Mouse (Mus musculus): ENCODE measurements around the gene Haus3.

Haus3 gene

DNA sequence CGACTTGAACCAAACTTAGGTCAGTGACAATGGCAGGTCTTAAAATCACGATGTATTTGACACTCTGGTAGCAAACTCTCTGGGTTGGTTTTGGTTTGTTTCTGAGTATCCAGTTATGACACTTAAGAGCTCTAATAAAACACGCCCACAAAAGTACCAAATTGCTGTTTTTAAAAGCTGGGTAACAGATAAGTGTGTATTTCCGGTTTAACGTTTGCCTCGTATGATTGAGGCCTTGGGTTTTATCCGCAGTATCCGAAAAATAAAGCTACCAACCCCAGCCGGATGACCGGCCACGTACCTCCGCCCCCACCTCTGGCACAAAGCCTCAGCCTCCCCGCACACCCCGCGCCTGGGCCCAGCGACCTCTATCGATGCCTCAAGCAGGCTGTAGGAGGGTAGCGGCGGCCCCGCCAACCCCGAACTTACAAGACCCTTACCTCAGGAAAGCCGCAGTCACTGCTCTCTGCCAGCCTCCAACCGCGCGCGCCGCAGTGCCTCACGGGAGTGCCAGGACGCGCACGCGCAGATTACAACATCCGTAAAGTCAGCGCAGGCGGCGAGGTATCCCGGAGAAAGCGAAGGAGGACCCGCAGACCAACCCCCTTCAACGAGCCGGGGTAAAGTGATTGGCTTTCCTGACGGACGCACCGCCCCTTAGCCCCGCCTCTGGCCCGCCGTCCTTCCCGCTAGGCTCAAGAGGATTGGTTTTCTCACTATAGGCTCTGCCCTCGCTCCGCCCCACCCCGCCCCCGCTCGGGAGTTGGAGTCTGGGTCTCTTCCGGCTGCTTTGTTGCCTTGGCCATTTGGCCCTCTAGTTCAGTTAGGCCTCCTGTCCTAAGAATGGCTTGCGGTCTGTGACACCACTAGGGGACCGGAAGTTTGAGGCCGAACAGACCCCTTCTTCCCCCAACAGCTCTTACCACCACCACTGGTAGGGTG lies at the start of gene Haus3, which contains the start of gene Poln:
Haus3 (minus strand) TSS at position 578 of the 942 bp plus-strand sequence.
Poln (minus strand) TSS at position 499 of the 942 bp plus-strand sequence.
- DNase-seq (ENCODE audit: extremely low spot score, low read depth, low spot score), result peak; percentile 87

- DNase-seq (ENCODE audit: extremely low spot score, low read depth, low spot score), result no peak
Observed at GRCm38 (mm10) chr5:34218672-34219071, 49.3 kb upstream of the Haus3 start.

- DNase-seq (ENCODE audit: extremely low spot score, low read depth, low spot score), result no peak
Observed at GRCm38 (mm10) chr5:34217756-34218155, 48.4 kb upstream of the Haus3 start.

DNA sequence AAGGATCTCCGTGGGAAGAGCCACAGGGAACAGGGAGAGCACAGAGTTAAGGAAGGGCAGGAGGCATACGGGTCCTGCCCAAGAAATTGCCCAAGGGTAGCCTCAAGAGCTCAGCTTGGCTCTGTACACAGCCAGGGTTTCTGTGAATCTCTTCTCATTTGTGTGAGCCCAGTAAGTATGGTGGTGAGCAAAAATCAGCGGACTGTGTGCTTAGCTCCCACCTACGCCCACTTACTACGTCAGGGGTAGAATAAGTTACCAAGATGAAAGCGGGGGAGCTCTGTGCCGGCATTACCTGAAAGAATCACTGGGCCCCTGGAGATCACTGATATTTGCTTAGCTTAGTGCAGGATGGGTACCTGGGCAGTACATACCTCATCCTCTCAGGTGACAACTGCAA lies 46.7 kb upstream of the Haus3 start:
- no peak for DNase-seq (ENCODE audit: extremely low spot score, low read depth, low spot score)

DNA sequence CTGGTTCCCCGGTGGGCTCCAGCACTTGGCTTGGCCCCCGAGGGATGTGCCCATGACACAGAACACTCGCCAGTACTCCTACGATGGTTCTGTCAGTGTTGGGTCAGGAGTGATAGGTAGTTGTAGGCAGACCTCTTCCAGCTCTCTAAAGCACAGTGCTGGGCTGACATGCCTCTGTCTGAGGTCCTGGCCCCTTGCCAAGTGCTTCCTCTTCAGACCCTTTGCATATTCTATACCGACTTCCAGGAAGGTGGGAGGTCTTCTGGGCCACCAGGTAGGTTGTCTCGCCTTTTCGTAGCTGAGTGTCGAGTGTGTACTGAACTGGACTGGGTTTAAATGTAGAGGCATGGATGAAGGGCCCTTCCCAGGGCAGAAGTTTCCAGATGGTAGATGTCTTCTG lies 44.3 kb upstream of the Haus3 start:
- no peak for DNase-seq (ENCODE audit: extremely low spot score, low read depth, low spot score)

DNA sequence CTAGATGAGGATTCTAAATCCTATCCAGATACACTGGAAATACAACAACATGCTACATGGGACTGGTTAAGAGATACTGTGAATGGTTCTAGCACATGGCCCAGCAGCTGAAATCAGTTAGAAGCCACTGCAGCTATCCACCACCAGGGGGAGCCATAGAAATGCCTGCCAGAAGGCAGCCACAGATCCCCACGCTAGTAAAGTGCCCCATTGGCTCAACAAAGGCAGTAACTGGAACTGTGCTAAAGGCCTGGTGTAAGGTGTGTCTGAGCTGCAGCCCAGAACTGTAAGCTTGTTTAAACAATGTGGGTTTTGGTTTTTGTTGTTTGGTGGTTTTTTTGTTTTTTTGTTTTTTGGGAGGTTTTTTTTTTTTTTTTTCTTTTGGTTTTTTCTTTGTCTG lies 41.0 kb upstream of the Haus3 start:
- DNase-seq (ENCODE audit: extremely low spot score, low read depth, low spot score), result peak; percentile 41

DNA sequence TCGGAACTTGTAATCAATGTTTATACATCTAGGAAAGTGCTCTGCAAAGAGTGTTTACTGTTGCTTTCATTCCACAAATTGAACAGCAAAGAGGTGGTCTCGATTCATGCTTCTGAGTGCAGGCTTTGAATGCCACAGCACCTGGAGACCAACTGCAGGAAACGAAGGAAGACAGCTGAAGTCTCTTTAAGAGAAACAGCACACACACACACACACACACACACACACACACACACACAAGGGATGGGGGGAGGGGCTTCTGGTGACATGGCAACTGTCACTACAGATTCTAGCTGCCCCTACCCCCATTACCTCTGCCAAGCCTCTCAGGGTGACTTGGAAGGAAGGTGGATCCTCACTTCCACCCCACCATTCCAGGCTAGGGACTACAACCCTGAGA lies 38.2 kb upstream of the Haus3 start:
- DNase-seq (ENCODE audit: extremely low spot score, low read depth, low spot score), result no peak

DNA sequence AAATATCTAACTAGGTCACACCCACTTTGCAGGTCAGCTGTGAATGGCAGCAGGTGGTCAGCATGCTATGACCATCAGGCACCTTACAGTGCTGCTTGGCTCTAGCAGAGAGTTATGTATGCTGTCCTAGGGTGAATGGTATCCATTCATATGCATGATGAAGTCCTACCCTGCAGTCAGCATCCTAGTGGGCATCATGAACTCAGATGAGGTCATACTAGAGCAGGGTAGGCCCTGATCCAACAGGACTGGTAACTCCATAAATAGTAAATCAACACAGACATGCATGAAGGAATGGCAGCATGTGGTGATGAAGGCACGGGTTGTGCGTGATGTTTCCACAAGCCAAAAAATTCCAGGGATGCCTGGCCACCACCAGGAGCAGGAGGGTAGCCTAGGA lies 36.5 kb upstream of the Haus3 start:
- DNase-seq (ENCODE audit: extremely low spot score, low read depth, low spot score), result no peak

- DNase-seq (ENCODE audit: extremely low spot score, low read depth, low spot score), result no peak
Observed at GRCm38 (mm10) chr5:34204911-34205310, 35.6 kb upstream of the Haus3 start.

DNA sequence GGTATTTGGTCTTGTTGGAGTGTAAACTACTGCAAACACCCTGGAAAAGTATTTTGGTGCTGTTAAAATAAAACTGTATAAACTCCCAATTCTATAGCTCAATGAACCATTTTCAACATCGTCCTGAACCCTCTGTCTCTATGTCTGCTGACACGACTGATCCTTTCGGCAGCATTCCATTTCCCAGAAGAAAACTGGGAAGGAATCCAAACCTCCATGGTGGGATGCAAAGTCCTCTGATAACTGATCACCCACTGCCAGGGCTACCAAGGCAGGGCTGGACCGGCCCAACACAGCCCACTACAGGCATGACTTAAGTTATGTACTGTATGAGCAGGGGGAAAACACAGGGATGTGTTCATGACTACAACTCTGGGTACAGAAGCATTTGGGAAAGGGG lies 32.7 kb upstream of the Haus3 start:
- no peak for DNase-seq (ENCODE audit: extremely low spot score, low read depth, low spot score)

- no peak for DNase-seq (ENCODE audit: extremely low spot score, low read depth, low spot score)
Observed at GRCm38 (mm10) chr5:34201396-34201795, 32.1 kb upstream of the Haus3 start.

DNA sequence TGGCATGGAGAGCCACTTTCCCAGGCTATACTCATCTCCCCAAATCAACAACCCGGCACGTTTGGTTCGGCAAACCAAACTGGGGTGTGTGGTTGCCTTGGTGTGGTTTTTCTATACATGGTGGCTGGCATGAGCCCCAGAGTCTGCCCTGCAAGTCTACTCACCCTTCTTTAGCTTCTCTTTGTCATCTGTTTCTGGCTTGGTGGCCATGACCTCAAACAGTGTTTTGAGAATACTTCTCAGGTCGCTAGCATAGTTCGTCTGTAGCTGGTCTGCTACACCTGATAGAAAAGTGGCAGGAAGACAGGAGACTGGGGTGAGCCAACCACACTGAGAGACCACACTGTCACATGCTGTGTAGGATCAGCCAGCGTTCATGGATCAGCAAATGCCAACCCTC lies 29.3 kb upstream of the Haus3 start:
- no peak for DNase-seq (ENCODE audit: extremely low spot score, low read depth, low spot score)

- no peak for DNase-seq (ENCODE audit: extremely low spot score, low read depth, low spot score)
Observed at GRCm38 (mm10) chr5:34197243-34197642, 27.9 kb upstream of the Haus3 start.

- no peak for DNase-seq (ENCODE audit: extremely low spot score, low read depth, low spot score)
Observed at GRCm38 (mm10) chr5:34196423-34196822, 27.1 kb upstream of the Haus3 start.

DNA sequence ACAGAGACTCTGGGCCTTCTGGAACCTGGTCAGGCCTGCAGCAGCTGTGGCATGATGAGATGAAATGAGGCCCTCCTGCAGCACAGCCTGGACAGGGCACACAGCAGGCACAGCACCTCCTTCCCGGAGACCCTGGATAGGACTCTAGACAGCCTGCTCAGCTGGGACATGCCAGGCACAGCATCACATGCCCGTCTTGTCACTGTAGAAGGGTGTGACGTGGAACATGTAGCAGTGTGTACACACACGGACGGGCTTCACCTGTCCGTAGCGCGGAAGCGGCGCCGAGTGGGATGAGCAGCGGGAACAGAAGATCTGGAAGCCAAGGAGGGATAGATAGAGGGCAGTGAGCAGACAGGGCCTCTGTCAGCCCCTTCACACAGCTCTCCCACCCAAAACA lies 26.5 kb upstream of the Haus3 start:
- DNase-seq (ENCODE audit: extremely low spot score, low read depth, low spot score), result no peak

DNA sequence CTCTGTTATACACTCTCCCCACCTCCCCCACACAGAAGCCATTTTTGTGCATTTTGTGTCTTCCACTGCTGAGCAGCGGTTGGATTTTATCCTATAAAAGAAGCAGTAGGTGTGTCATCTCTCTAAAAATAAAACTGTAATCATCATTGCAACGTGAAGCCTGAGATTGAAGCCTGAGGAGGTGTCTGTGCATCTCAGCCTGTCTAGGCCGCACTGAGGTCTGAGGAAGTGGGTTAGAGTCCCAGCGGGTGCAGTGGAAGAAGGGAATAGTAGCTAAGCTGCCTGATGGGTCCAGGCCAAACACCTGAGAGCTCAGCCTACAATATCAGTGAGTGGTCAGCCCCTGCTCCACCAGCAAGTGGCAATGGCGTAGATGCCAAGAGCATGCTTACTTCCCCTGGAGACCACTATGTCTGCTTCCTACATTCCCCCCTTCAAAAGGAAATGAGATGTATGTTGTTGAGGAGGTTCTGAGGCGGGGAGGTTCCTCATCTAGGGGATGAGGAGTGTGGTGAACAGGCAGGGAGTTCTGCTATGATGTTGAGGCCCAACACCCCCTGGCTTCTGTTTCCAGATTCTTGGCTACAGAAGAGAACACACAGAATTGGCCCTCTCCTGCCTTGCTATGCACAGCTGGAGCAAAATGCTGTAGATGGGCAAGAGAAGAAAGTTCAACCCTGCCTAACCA lies 25.8 kb upstream of the Haus3 start:
- no peak for DNase-seq (ENCODE audit: extremely low spot score, low read depth, low spot score)

- DNase-seq (ENCODE audit: extremely low spot score, low read depth, low spot score), result no peak
Observed at GRCm38 (mm10) chr5:34194426-34194825, 25.1 kb upstream of the Haus3 start.

DNA sequence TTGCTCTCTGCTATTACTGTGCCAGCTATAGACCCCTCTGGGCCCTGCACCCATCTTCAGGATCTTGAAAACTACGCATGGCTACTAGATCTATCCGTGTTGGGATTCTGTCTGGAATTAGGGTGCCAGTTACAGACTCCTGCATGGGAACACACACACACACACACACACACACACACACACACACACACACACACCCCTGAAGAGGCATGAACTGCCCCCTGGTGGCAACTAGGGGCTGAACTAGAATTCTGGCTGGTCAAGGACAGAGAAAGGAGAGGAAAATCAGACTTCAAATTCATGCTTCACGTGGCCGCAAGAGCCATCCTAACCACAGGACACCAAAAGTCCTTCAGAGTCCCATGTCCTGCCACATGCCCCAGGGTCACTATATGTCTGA lies 22.5 kb upstream of the Haus3 start:
- no peak for DNase-seq (ENCODE audit: extremely low spot score, low read depth, low spot score)

GRCm38 (mm10) chr5:34191021-34191420 lies 21.7 kb upstream of the Haus3 start:
- no peak for DNase-seq (ENCODE audit: extremely low spot score, low read depth, low spot score)

- DNase-seq (ENCODE audit: extremely low spot score, low read depth, low spot score), result no peak
Observed at GRCm38 (mm10) chr5:34189521-34189920, 20.2 kb upstream of the Haus3 start.

GRCm38 (mm10) chr5:34188856-34189255 lies 19.5 kb upstream of the Haus3 start:
- no peak for DNase-seq (ENCODE audit: extremely low spot score, low read depth, low spot score)
